Mouse (Mus musculus) MN1 (cell line): Measurements from ENCODE around the gene Tmem150b.

Experiments used
- DNase-seq: peaks from one replicate; pipeline ENCODE4 v3.0.0-alpha.2; 2016; ENCODE audit warnings: low spot score

The Tmem150b gene

DNA sequence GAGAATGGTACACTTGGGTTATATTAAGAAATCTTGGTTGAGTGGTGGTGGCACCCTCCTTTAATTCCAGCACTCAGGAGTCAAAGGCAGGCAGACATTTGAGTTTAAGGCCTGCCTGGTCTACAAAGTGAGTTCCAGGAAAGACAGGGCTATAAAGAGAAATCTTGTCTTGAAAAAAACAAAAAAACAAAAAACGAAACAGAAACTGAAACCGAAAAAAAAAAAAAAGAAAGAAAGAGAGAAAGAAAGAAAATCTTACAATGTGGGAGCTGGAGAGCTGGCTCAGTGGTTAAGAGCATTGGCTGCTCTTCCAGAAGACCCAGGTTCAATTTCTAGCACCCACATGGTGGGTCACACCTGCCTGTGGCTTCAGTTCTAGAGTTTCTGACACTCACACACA is 61.3 kb downstream of the Tmem150b start:
- no peak for DNase-seq

DNA sequence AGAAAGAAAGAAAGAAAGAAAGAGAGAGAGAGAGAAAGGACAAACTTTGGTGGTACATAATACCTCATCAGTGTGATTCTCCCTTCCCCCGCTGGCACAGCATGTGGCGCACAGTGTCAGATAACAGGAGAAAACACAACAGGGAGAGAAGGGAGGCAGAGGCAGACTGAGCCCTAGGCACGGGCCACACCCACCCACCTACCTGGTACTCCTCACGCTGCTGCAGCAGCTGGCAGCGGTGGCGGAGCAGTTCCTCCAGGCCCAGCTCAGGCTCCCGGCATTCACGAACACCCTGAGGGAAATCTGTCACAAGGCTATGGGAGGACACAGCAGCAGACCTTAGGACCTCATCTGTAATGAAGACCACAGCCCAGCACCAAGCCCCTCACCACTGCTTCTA is 61.9 kb downstream of the Tmem150b start:
- no peak for DNase-seq

DNA sequence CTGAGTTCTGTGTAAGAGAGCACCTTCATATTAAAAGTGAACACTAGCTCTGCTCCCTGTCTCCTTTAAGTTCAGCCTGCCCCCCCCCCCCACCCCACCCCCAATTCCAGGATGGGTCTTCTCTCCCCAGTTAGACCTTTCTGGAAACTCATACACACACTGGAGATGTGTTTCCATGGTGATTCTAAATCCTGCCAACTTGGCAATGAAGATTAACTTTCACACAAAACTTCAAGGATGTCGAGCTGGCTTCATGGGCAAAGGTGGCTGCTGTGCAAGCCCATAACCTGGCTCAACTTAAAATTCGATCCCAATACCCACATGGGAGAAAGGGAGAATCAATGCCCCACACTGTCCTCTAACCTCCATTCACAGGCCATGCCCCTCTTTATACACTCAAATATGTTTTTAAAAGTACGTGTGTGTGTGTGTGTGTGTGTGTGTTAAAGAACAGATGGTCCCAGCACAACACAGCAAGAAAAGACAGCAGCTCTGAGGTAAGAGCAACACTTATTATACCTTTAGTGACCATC is 65.1 kb downstream of the Tmem150b start:
- no peak for DNase-seq

- DNase-seq, result peak; percentile 96
Measured at GRCm38 (mm10) chr7:4658912-4659551, 66.0 kb downstream of the Tmem150b start, which contains the start of gene Ppp6r1. Ppp6r1 (minus strand) TSS chr7:4659019.

DNA sequence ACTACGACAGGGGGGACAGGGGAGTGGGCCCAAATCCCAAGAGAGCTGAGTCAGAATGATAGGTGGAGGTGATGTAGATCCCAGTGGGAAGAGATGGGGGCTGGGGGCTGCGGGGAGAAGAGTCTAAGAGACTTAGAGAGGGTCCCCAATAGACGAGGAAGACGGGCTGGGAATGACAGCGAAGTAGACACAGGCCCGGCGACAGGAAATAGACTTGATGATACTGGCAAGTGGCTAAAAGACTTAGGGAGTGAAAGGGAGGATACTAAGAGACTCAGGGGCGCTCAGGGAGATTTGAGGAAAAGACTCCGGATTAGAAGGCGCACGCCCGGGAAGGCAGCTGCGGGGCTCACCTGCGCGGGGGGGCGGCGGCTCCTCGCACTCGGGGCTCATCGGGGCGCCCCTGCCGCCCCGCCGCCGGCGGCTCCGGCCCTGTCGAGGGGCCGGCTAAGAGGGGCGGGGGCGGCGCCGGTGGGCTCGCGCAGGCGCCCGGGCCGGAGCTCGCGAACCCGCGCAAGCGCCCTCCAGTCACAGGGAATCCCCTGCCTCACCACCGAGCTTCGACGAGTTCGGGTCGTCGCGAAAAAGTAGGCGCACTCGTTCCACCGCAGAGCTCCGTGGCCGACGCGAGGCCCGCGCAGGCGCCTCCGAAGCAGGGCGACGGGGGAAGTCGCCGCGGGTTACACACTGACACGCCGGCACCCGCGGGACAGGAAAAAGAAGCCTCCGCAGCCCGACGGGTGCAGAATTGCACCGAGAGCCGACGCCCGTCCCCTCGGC is 66.7 kb downstream of the Tmem150b start:
- peak; percentile 56 for DNase-seq

DNA sequence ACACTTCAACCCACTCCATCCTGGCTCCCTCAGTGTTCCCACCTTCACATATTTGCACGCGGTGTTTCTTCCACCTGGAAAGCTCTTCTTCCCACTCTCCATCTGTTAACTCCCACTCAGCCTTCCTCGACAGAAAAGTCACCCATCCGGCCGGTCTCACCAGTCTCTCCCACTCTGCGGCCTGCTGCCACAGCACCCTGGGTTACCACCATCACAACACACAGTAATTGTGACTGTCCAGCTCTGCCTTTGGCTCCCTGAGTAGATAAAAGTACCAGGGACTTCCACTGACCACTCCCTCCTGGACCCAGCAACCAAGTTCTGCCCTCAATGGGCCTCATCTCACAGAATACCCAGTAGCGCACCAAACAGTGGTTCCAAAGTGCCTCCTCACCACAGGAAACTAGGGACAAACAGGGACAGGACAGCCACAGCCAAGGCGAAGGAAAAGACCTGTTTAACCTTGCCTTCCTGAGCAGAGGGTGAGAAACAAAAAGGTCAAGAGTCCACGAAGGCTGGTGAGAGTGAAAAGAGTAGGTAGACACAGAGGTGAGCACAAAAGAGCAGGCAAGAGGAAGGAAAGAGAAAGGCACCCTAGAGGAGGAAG is 67.4 kb downstream of the Tmem150b start:
- no peak for DNase-seq
